Mouse (Mus musculus) MEL (cell line): Measurements from ENCODE around the gene Clmp.

Experiments used
- CTCF ChIP-seq, 3 experiments: IDR thresholded peaks in 2 of 3; conservative IDR thresholded peaks in 1 of 3; 2 replicates each; pipeline ENCODE4 v1.5.1; 2011 to 2012; ENCODE audit warnings: low read length in 3 of 3, low read depth in 2 of 3, mild to moderate bottlenecking in 2 of 3, improper control_type of control experiment in 1 of 3, inconsistent platforms in 1 of 3, mixed read lengths in 1 of 3, moderate library complexity in 1 of 3; ENCODE audit not compliant: control insufficient read depth in 1 of 3, insufficient read depth in 1 of 3, poor library complexity in 1 of 3, severe bottlenecking in 1 of 3
- GATA1 ChIP-seq: IDR thresholded peaks from 2 replicates; pipeline ENCODE4 v1.6.1; 2011; ENCODE audit warnings: low read depth, low read length, improper control_type of control experiment
- HCFC1 ChIP-seq: IDR thresholded peaks from 2 replicates; pipeline ENCODE4 v1.6.1; 2012; ENCODE audit warnings: low read depth, mild to moderate bottlenecking, inconsistent platforms, low read length, improper control_type of control experiment, moderate library complexity
- MAZ ChIP-seq: IDR thresholded peaks from 2 replicates; pipeline ENCODE4 v1.6.1; 2012; ENCODE audit warnings: low read depth, mild to moderate bottlenecking, inconsistent platforms, low read length, improper control_type of control experiment
- MXI1 ChIP-seq: IDR thresholded peaks from 2 replicates; pipeline ENCODE4 v1.6.1; 2011; ENCODE audit warnings: mild to moderate bottlenecking, low read depth, low read length, improper control_type of control experiment
- POLR2A ChIP-seq, 2 experiments: IDR thresholded peaks; 2 replicates each; pipeline ENCODE4 v1.6.1; 2011 to 2012; ENCODE audit warnings: low read length in 2 of 2, mild to moderate bottlenecking in 2 of 2, control low read depth in 1 of 2, improper control_type of control experiment in 1 of 2, low read depth in 1 of 2, moderate library complexity in 1 of 2; ENCODE audit not compliant: control insufficient read depth in 1 of 2, insufficient read depth in 1 of 2, poor library complexity in 1 of 2
- POLR2AphosphoS5 ChIP-seq: IDR thresholded peaks from 2 replicates; pipeline ENCODE4 v1.6.1; 2012; ENCODE audit warnings: low read depth, borderline replicate concordance, mild to moderate bottlenecking, inconsistent platforms, low read length, moderate library complexity, mixed read lengths
- RCOR1 ChIP-seq: IDR thresholded peaks from 2 replicates; pipeline ENCODE4 v1.6.1; 2012; ENCODE audit warnings: low read depth, mild to moderate bottlenecking, inconsistent platforms, low read length, improper control_type of control experiment
- TBP ChIP-seq: IDR thresholded peaks from 2 replicates; pipeline ENCODE4 v1.8.0; 2011; ENCODE audit warnings: low read depth, low read length, improper control_type of control experiment
- USF1 ChIP-seq: IDR thresholded peaks from 2 replicates; pipeline ENCODE4 v1.6.1; 2014; ENCODE audit warnings: low read depth, mild to moderate bottlenecking, inconsistent platforms, low read length, improper control_type of control experiment, moderate library complexity
- ZNF384 ChIP-seq: IDR thresholded peaks from 2 replicates; pipeline ENCODE4 v1.6.1; 2012; ENCODE audit warnings: low read depth, mild to moderate bottlenecking, inconsistent platforms, low read length, improper control_type of control experiment

DNA sequence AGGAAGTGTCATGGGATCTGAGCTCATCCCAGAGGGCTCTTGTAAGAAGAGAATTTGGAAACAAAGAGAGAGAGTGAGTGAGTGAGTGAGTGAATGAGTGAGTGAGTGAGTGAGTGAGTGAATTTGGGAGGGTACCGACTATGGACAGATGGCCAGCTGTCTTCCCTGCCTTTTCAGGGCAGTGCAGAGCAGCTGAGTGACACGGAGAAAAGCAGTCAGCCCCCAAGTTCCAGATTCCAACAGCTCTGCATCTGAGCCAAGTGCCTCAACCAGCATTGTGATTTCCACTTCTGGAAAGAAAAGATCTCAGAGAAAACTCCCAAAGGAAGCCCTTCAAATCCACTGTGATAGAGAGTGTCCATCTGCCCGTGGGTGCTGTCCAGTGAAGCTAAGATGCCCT is 23.8 kb downstream of the Clmp start:
- TF ChIP-seq USF1 (no peak), CTCF (IDR thresholded peaks at IDR 0.05 in 2 of 3, conservative IDR thresholded peaks at IDR 0.05 in 1 of 3; ENCODE audit: control insufficient read depth in 1 of 3, insufficient read depth in 1 of 3, low read depth in 2 of 3, low read length in 3 of 3, poor library complexity in 1 of 3, severe bottlenecking in 1 of 3) (no peak), GATA1 (no peak), POLR2A (IDR thresholded peaks at IDR 0.05; ENCODE audit: control insufficient read depth in 1 of 2, insufficient read depth in 1 of 2, low read depth in 1 of 2, low read length in 2 of 2, poor library complexity in 1 of 2) (no peak), TBP (no peak), MAZ (no peak), MXI1 (no peak), RCOR1 (no peak), POLR2AphosphoS5 (no peak), ZNF384 (no peak), HCFC1 (no peak)
